Mouse (Mus musculus) heart, adult 11 months (tissue): ENCODE results near the gene Rnf17.

Experiments used
- DNase-seq: peaks from one replicate; pipeline ENCODE4 v3.0.0; 2022

Gene Rnf17

DNA sequence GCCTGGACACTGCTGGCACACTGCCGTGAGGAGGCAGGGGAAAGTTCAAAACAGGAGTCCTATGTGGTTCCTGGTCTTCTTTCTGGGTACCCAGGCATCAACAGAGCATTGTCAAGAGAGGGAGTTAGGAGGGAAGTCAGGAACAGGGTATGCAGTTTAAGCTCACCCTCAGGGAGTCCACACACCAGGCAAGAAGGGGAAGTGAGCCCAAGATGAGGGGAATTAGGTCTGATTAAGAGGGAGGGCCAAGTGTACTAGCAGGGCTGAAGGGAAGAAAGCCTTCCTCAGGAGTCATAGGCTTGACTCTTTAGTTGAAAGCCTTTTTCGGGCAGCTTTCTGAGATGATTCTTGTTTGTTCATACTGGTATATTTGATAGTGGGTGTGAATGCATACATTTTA lies 112.4 kb downstream of the Rnf17 start:
- DNase-seq: peak; percentile 27

GRCm38 (mm10) chr14:56530788-56531187 lies 128.4 kb downstream of the Rnf17 start:
- DNase-seq: peak; percentile 35

GRCm38 (mm10) chr14:56544946-56545345 lies 142.6 kb downstream of the Rnf17 start:
- no peak for DNase-seq

DNA sequence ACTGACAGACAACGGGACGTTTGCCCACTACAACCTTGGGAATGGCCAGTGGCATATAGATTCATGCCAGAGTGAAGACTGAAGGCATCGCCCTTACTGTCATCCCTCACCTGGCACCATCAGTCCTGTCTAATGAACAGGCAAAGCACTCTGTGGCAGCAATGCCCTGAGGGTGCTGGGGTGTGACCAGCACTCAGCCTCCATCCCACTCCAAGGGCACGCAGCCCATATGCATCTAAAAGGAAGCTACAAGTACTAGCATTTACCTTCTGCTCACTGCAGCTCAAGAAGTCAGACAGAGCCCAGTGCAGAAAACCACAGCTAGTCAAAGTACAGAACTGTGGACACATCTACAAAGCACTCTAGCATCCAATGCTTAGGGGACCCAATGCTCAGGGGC lies 143.1 kb downstream of the Rnf17 start:
- no peak for DNase-seq

DNA sequence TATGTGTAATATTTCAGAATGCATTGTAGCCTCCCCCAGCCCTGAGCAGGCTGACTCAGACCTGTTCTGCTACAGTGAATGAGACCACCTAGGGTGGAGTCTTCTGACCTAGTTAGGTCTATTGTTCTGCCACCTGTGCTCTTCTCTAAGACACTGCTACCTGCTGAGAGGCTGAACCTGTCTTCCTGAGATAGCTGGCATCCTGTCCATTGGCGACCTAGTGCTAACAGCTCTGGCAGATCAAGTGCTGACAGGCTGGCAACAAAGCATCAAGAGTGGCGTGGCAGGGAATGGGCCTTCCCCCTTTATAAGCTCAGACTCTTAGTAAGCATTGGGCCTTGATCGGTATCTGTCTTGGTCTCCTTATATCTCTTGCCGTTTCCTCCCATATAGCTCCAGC lies 148.6 kb downstream of the Rnf17 start:
- DNase-seq: no peak

- DNase-seq: no peak
These were observed 150.5 kb downstream of the Rnf17 start for GRCm38 (mm10) chr14:56552924-56553323.

GRCm38 (mm10) chr14:56553331-56553730 lies 150.9 kb downstream of the Rnf17 start:
- DNase-seq: no peak

DNA sequence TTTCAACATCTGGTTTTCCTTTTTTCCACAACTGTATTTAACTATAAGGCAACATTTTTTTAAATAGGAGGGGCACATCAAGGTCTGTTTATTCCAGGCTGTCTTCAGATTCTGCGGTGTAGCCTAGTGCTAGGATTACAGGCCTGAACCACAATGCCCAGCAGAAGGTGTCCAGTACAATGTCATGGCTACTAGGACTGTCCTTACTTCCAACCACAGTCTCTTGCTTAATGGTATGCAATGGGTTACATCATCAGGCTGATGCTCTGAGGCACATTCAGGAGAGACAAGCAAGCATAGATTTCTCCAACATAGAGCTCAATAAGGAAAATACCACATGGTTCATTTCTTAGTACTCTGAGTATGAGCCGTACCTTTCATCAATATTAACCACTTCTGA lies 152.3 kb downstream of the Rnf17 start:
- DNase-seq: no peak

- no peak for DNase-seq
These were observed 156.8 kb downstream of the Rnf17 start for GRCm38 (mm10) chr14:56559134-56559533.

GRCm38 (mm10) chr14:56567476-56567875 lies 165.1 kb downstream of the Rnf17 start:
- DNase-seq: peak; percentile 90

DNA sequence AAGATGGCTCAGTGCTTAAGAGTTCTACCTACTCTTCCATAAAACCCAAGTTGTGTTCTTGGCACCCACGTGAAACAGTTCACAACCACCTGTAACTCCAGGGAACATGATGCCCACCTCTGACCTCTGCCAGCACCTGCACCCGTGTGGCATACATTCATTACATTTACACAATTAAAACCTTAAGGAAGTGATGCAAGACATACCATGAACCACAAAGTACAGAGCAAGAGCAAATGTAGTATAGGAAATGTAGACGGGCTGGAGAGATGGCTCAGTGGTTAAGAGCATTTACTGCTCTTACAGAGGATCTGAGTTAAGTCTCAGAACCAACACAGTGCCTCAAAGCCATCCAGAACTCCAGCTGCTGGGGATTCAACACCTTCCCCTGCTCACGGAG lies 166.7 kb downstream of the Rnf17 start:
- DNase-seq: peak; percentile 64

- DNase-seq: peak; percentile 99
These were observed 169.1 kb downstream of the Rnf17 start for GRCm38 (mm10) chr14:56571310-56572093.

- DNase-seq: peak; percentile 78
These were observed 170.2 kb downstream of the Rnf17 start for GRCm38 (mm10) chr14:56572546-56572945.
